Mouse (Mus musculus) lung, embryonic 14.5 days (tissue): ENCODE measurements around the gene Prickle4. TPM values are rescaled to one million over a fixed set of nuclear protein-coding genes. Genes with fewer than 3 reads are reported as not detected.
A peak's percentile ranks its signal among the peaks of the same experiment; 100 is the strongest.

ENCODE experiments used
- ATAC-seq: fragments of 200-750 bp; cut with Nextera tagmentation; 2 replicates; pipeline ENCODE4 v1.8.0; 2017; ENCODE audit warnings: mild to moderate bottlenecking, moderate TSS enrichment, moderate library complexity; ENCODE audit not compliant: insufficient read depth
- DNase-seq: peaks from one replicate; pipeline ENCODE4 v3.0.0-alpha.2; 2015
- H3K27ac ChIP-seq: fragments of 300-500 bp; sonication (generic); 2 replicates; pipeline ENCODE4 v1.5.1; 2014; ENCODE audit warnings: low read depth, mild to moderate bottlenecking, moderate library complexity
- H3K27me3 ChIP-seq: fragments of 300-500 bp; sonication (generic); 2 replicates; pipeline ENCODE4 v1.6.1; 2014; ENCODE audit warnings: low read length, control low read depth; ENCODE audit not compliant: insufficient read depth
- H3K36me3 ChIP-seq: fragments of 300-500 bp; sonication (generic); 2 replicates; pipeline ENCODE4 v1.6.1; 2014; ENCODE audit warnings: control low read depth; ENCODE audit not compliant: insufficient read depth
- H3K4me1 ChIP-seq: fragments of 300-500 bp; sonication (generic); 2 replicates; pipeline ENCODE4 v1.6.1; 2014; ENCODE audit warnings: antibody characterized with exemption, control low read depth; ENCODE audit not compliant: insufficient read depth
- H3K4me2 ChIP-seq: fragments of 300-500 bp; sonication (generic); 2 replicates; pipeline ENCODE4 v1.6.1; 2014; ENCODE audit warnings: mild to moderate bottlenecking
- H3K4me3 ChIP-seq: fragments of 300-500 bp; sonication (generic); 2 replicates; pipeline ENCODE4 v1.5.1; 2014; ENCODE audit warnings: low read depth, low read length
- H3K9ac ChIP-seq: fragments of 300-500 bp; sonication (generic); 2 replicates; pipeline ENCODE4 v1.6.1; 2014
- H3K9me3 ChIP-seq: fragments of 300-500 bp; sonication (generic); 2 replicates; pipeline ENCODE4 v1.6.1; 2016; ENCODE audit warnings: low read depth, low read length, control low read depth
- CTCF ChIP-seq: IDR thresholded peaks from 2 replicates; pipeline ENCODE4 v1.5.1; 2016; ENCODE audit warnings: antibody characterized with exemption, low read depth
- WGBS: fragments of 180-500 bp; shearing (Covaris S2); extraction: QIAGEN DNeasy Blood & Tissue Kit; methylation state at CpG from one replicate; pipeline ENCODE4 v1.1.7; 2014; 5-methylcytosine and 5-hydroxymethylcytosine counted together
- polyA plus RNA-seq: library from polyadenylated mRNA; unstranded; fragments of >200 nt; fragmentation: Nextera tagmentation; extraction: Ambion mirVana; gene quantifications from 2 replicates; pipeline ENCODE4 v1.2.1, GENCODE M21; 2014

The Prickle4 gene
- polyA plus RNA-seq, result 1.5 TPM in 1 of 2 replicates, not detected in the other

GRCm38 (mm10) chr17:47694503-47695336, at the start of gene Prickle4:
Gene Prickle4, minus strand, starts transcription at chr17:47694736.
- Histone ChIP-seq H3K4me2 (peak within 1 kb of the TSS; percentile 73), H3K27me3 (no peaks in the 10 kb centered on the region), H3K4me1 (peaks cover 3% of the 10 kb centered on the region; the same call in 1 of the 2 replicates), H3K27ac (peak within 1 kb of the TSS; percentile 54; the same call in 1 of the 2 replicates), H3K9me3 (no peaks in the 10 kb centered on the region), H3K9ac (peak within 1 kb of the TSS; percentile 79), H3K36me3 (0 out of 2 replicates have a peak, but pooled peaks cover 7% of the 10 kb centered on the region), H3K4me3 (peak within 1 kb of the TSS; percentile 71)
- WGBS, result 1% methylated on average over 77 of the region's 82 CpGs
- ATAC-seq (peak; percentile 94), DNase-seq (peak; percentile 98)
- TF ChIP-seq CTCF, result peak; percentile 85

- 91% methylated on average over 14 of the region's 14 CpGs for WGBS
- no peak overlapping the region for H3K27ac ChIP-seq
- no peak overlapping the region for H3K9ac ChIP-seq
- no peaks in the 10 kb centered on the region for H3K4me1 ChIP-seq
- H3K4me3 ChIP-seq, result no peak overlapping the region
- H3K9me3 ChIP-seq, result peaks cover 6% of the 10 kb centered on the region; the same call in 1 of the 2 replicates
- H3K27me3 ChIP-seq, result 0 out of 2 replicates have a peak, but pooled peaks cover 6% of the 10 kb centered on the region
- H3K4me2 ChIP-seq, result no peak overlapping the region
- no peaks in the 10 kb centered on the region for H3K36me3 ChIP-seq
- DNase-seq, result no peak
- no peak for ATAC-seq
- TF ChIP-seq CTCF, result no peak
These were observed 49.5 kb upstream of the Prickle4 start for GRCm38 (mm10) chr17:47744086-47744485.

DNA sequence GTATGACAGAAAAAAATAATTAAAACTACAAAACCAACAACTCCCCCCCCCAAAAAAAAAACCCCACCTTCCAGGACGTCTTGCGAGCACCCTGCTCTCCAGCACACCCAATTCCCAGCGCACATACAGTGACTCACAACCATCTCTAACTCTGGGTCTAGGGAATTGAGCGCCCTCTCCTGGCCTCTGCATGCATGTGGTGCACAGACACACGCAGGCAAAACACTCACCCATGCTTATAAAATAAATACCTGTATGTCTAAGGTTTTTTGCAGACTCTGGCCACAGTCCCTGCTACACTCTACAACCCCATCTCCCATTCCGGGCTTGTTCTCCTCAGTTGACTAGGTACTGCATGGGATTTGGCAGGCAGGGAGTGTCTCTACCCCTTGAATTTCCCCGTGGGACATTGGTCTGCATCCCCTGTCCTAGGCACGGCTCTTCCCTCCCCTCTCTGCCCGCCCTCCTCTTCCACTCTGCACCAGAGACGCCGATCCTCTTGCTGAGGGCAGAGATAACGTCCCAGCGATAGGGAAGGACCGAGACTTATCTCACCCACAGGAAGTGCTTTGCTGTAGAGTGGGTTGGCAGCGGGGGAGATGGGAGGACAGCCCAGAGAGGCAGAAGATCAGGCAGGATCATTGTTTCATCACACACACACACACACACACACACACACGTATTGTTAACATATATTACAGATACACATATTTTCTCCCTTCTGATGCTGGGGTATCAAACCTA, 48.6 kb upstream of the Prickle4 start:
- peaks cover 13% of the 10 kb centered on the region; the same call in 1 of the 2 replicates for H3K27me3 ChIP-seq
- H3K9me3 ChIP-seq, result peaks cover 6% of the 10 kb centered on the region; the same call in 1 of the 2 replicates
- TF ChIP-seq CTCF, result peak; percentile 49
- H3K9ac ChIP-seq, result no peak overlapping the region
- no peak overlapping the region for H3K4me2 ChIP-seq
- peaks cover 4% of the 10 kb centered on the region; the same call in 1 of the 2 replicates for H3K4me1 ChIP-seq
- no peaks in the 10 kb centered on the region for H3K36me3 ChIP-seq
- H3K27ac ChIP-seq, result no peak overlapping the region
- WGBS, result 26% methylated on average over 16 of the region's 16 CpGs
- no peak overlapping the region for H3K4me3 ChIP-seq
- DNase-seq (peak; percentile 33), ATAC-seq (no peak)

- no peak overlapping the region for H3K9ac ChIP-seq
- WGBS, result 71% methylated on average over 2 of the region's 2 CpGs
- peaks cover 6% of the 10 kb centered on the region; the same call in 1 of the 2 replicates for H3K9me3 ChIP-seq
- no peaks in the 10 kb centered on the region for H3K36me3 ChIP-seq
- DNase-seq (no peak), ATAC-seq (no peak)
- TF ChIP-seq CTCF, result peak; percentile 16; the same call in 1 of the 2 replicates
- no peak overlapping the region for H3K27ac ChIP-seq
- no peak overlapping the region for H3K4me2 ChIP-seq
- H3K4me1 ChIP-seq, result peaks cover 4% of the 10 kb centered on the region; the same call in 1 of the 2 replicates
- no peak overlapping the region for H3K4me3 ChIP-seq
- H3K27me3 ChIP-seq, result peaks cover 17% of the 10 kb centered on the region; the same call in 1 of the 2 replicates
These were observed 45.6 kb upstream of the Prickle4 start for GRCm38 (mm10) chr17:47740186-47740585.

GRCm38 (mm10) chr17:47738879-47739798, 44.6 kb upstream of the Prickle4 start:
- peak overlapping the region; percentile 72 for H3K9ac ChIP-seq
- peaks cover 4% of the 10 kb centered on the region; the same call in 1 of the 2 replicates for H3K4me1 ChIP-seq
- H3K4me2 ChIP-seq, result peak overlapping the region; percentile 99
- no peaks in the 10 kb centered on the region for H3K36me3 ChIP-seq
- TF ChIP-seq CTCF, result no peak
- DNase-seq (no peak), ATAC-seq (no peak)
- peak overlapping the region; percentile 73 for H3K4me3 ChIP-seq
- H3K27me3 ChIP-seq, result peaks cover 17% of the 10 kb centered on the region; the same call in 1 of the 2 replicates
- 12% methylated on average over 20 of the region's 20 CpGs for WGBS
- peak overlapping the region; percentile 54; the same call in 1 of the 2 replicates for H3K27ac ChIP-seq
- no peaks in the 10 kb centered on the region for H3K9me3 ChIP-seq
